Mouse (Mus musculus): ENCODE measurements at regions not wholly inside any gene's neighbourhood (a gene's known extent, or its start where the extent isn't known, plus 50 kb on each side); places are given as distances from the start of the nearest gene placed in this dataset.

DNA sequence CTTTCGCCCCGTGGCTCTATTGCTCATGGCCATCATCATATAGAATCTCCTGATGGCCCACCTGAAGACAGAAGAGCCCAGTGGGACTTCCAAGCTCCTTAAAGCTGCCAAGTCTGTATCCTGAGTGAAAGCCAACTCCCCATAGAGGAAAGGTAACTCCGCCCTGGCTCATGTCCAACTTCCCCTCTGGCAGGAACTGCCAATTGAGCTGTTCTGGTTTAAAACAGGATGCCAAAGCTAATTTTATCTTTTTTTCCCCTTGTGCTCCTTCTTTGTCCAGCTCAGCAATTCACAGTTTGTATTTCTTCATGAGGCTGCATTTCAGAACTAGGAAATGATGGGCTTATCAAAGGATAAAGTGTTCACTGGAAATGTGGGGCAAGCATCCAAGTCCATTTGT is 215.3 kb downstream of the Fam198b start:
- no peak for TF ChIP-seq CTCF (IDR thresholded peaks at IDR 0.05; ENCODE audit: insufficient read depth, low read depth, low read length)
- no peak for TF ChIP-seq POLR2A (IDR thresholded peaks at IDR 0.05; ENCODE audit: insufficient read depth, low read depth, low read length)

Data from olfactory bulb, adult 2 months (tissue).